Mouse (Mus musculus): ENCODE measurements at regions not wholly inside any gene's neighbourhood (a gene's known extent, or its start where the extent isn't known, plus 50 kb on each side); places are given as distances from the start of the nearest gene placed in this dataset.
A peak's percentile ranks its signal among the peaks of the same experiment; 100 is the strongest.
"Not testable (repeated sequence)": the region's sequence is repeated elsewhere in the genome, so short reads cannot be mapped to it uniquely, and the experiment has no call there.

- no peak for DNase-seq
- intact Hi-C loops (cut with DNase I): no loop called here
Observed at GRCm38 (mm10) chr2:100918122-100918521, 706.4 kb upstream of the Rag2 start.

- intact Hi-C loops (cut with DNase I): no loop called here
- DNase-seq: no peak
Observed at GRCm38 (mm10) chr2:100919537-100920212, 704.8 kb upstream of the Rag2 start.

- intact Hi-C loops (cut with DNase I): not testable (repeated sequence)
- peak; percentile 5 for DNase-seq
Observed at GRCm38 (mm10) chr2:100948632-100949031, 675.9 kb upstream of the Rag2 start.

- intact Hi-C loops (cut with DNase I): no loop called here
- DNase-seq: no peak
Observed at GRCm38 (mm10) chr2:100959412-100959811, 665.1 kb upstream of the Rag2 start.

- intact Hi-C loops (cut with DNase I): no loop called here
- no peak for DNase-seq
Observed at GRCm38 (mm10) chr2:100964584-100964983, 659.9 kb upstream of the Rag2 start.

GRCm38 (mm10) chr2:100977202-100977601 is 647.3 kb upstream of the Rag2 start:
- no peak for DNase-seq
- intact Hi-C loops (cut with DNase I): no loop called here

GRCm38 (mm10) chr2:100982362-100982761 is 642.2 kb upstream of the Rag2 start:
- intact Hi-C loops (cut with DNase I): no loop called here
- DNase-seq: no peak

GRCm38 (mm10) chr2:101015353-101015752 is 609.2 kb upstream of the Rag2 start:
- intact Hi-C loops (cut with DNase I): no loop called here
- DNase-seq: no peak

- intact Hi-C loops (cut with DNase I): no loop called here
- DNase-seq: no peak
Observed at GRCm38 (mm10) chr2:101019384-101019783, 605.1 kb upstream of the Rag2 start.

GRCm38 (mm10) chr2:101021515-101021914 is 603.0 kb upstream of the Rag2 start:
- DNase-seq: peak; percentile 61
- intact Hi-C loops (cut with DNase I): no loop called here

GRCm38 (mm10) chr2:101043050-101043449 is 581.5 kb upstream of the Rag2 start:
- no peak for DNase-seq
- intact Hi-C loops (cut with DNase I): no loop called here

GRCm38 (mm10) chr2:101062939-101063338 is 561.6 kb upstream of the Rag2 start:
- intact Hi-C loops (cut with DNase I): no loop called here

GRCm38 (mm10) chr2:101074990-101075389 is 549.5 kb upstream of the Rag2 start:
- intact Hi-C loops (cut with DNase I): no loop called here
- no peak for DNase-seq

More at GRCm38 (mm10) chr2:101062939-101063338, 561.6 kb upstream of the Rag2 start:
- no peak for DNase-seq

GRCm38 (mm10) chr2:101080231-101080630 is 544.3 kb upstream of the Rag2 start:
- DNase-seq: no peak
- intact Hi-C loops (cut with DNase I): no loop called here

GRCm38 (mm10) chr2:101083813-101084212 is 540.7 kb upstream of the Rag2 start:
- intact Hi-C loops (cut with DNase I): no loop called here

GRCm38 (mm10) chr2:101084648-101085047 is 539.9 kb upstream of the Rag2 start:
- DNase-seq: no peak
- intact Hi-C loops (cut with DNase I): no loop called here

More at GRCm38 (mm10) chr2:101083813-101084212, 540.7 kb upstream of the Rag2 start:
- DNase-seq: no peak

GRCm38 (mm10) chr2:101107183-101107872 is 517.2 kb upstream of the Rag2 start:
- intact Hi-C loops (cut with DNase I): no loop called here
- peak; percentile 66 for DNase-seq

- DNase-seq: no peak
- intact Hi-C loops (cut with DNase I): no loop called here
Observed at GRCm38 (mm10) chr2:101136867-101137266, 487.7 kb upstream of the Rag2 start.

GRCm38 (mm10) chr2:101139931-101140330 is 484.6 kb upstream of the Rag2 start:
- intact Hi-C loops (cut with DNase I): no loop called here
- peak; percentile 63 for DNase-seq

GRCm38 (mm10) chr2:101156755-101157271 is 467.7 kb upstream of the Rag2 start:
- intact Hi-C loops (cut with DNase I): no loop called here
- DNase-seq: no peak

- intact Hi-C loops (cut with DNase I): no loop called here
Observed at GRCm38 (mm10) chr2:101159276-101159675, 465.2 kb upstream of the Rag2 start.

GRCm38 (mm10) chr2:101165942-101166341 is 458.6 kb upstream of the Rag2 start:
- intact Hi-C loops (cut with DNase I): loop anchor here (10.0 kb wide), 2 partner anchors 129 to 1931 kb away; no protein-coding TSS in a partner anchor
- DNase-seq: peak; percentile 22

More at GRCm38 (mm10) chr2:101159276-101159675, 465.2 kb upstream of the Rag2 start:
- peak; percentile 24 for DNase-seq

All from left cerebral cortex, postnatal 4 days (tissue).